Mouse (Mus musculus): ENCODE measurements at regions not wholly inside any gene's neighbourhood (a gene's known extent, or its start where the extent isn't known, plus 50 kb on each side); places are given as distances from the start of the nearest gene placed in this dataset.

- Histone ChIP-seq H3K9ac (replicated peaks) (no peak overlapping the region), H3K9me3 (replicated peaks) (no peaks in the 10 kb centered on the region), H3K27me3 (replicated peaks) (no peaks in the 10 kb centered on the region), H3K36me3 (no peaks in the 10 kb centered on the region), H3K4me1 (0 out of 2 replicates have a peak, but pooled peaks cover 4% of the 10 kb centered on the region), H3K4me3 (replicated peaks) (no peak overlapping the region), H3K4me2 (no peak overlapping the region), H3K27ac (replicated peaks) (no peak overlapping the region)
- whole genome bisulfite sequencing = 63% methylated on average over 5 of the region's 5 CpGs
- ATAC-seq (ENCODE audit: low FRiP score) = no peak
These were observed 292.7 kb upstream of the Zic4 start for GRCm38 (mm10) chr9:91069496-91069895.

GRCm38 (mm10) chr9:91073366-91074174 is 288.6 kb upstream of the Zic4 start:
- Histone ChIP-seq H3K27ac (replicated peaks) (no peak overlapping the region), H3K4me2 (no peak overlapping the region), H3K36me3 (no peaks in the 10 kb centered on the region), H3K9ac (replicated peaks) (no peak overlapping the region), H3K27me3 (replicated peaks) (no peaks in the 10 kb centered on the region), H3K4me3 (replicated peaks) (no peak overlapping the region), H3K4me1 (0 out of 2 replicates have a peak, but pooled peaks cover 4% of the 10 kb centered on the region), H3K9me3 (replicated peaks) (no peaks in the 10 kb centered on the region)
- ATAC-seq (ENCODE audit: low FRiP score) = peak; percentile 85
- WGBS = 53% methylated on average over 4 of the region's 4 CpGs

- no peak; the same call in 1 of the 2 replicates for ATAC-seq (ENCODE audit: low FRiP score)
- Histone ChIP-seq H3K9ac (replicated peaks) (no peak overlapping the region), H3K9me3 (replicated peaks) (no peaks in the 10 kb centered on the region), H3K4me2 (no peak overlapping the region), H3K36me3 (no peaks in the 10 kb centered on the region), H3K4me3 (replicated peaks) (no peak overlapping the region), H3K4me1 (0 out of 2 replicates have a peak, but pooled peaks cover 4% of the 10 kb centered on the region), H3K27ac (replicated peaks) (no peak overlapping the region), H3K27me3 (replicated peaks) (no peaks in the 10 kb centered on the region)
- 12% methylated on average over 5 of the region's 5 CpGs for WGBS
These were observed 288.1 kb upstream of the Zic4 start for GRCm38 (mm10) chr9:91074175-91074480.

DNA sequence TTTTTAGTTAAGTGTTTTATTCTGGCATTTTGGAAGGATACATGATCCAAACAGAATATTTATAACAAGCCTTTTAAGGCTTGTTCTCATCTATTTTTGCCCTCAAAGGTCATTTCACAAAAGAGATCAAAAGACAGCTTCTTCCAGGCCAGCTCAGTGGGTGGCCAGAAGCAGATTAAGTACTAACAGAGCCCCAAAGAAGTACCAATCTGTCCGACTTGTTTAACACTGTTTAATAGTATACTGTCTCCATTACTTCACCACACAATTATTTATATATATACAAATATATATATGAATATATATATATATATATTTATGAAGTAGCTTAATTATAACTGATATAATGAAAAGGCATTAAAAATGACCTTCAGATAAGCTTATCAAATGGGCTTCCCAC is 284.7 kb upstream of the Zic4 start:
- no peak for ATAC-seq (ENCODE audit: low FRiP score)
- H3K36me3 ChIP-seq = no peaks in the 10 kb centered on the region
- 0 out of 2 replicates have a peak, but pooled peaks cover 4% of the 10 kb centered on the region for H3K4me1 ChIP-seq
- WGBS = 33% methylated on average over 1 of the region's 1 CpGs
- no peak overlapping the region for H3K9ac ChIP-seq (replicated peaks)
- H3K27ac ChIP-seq (replicated peaks) = no peak overlapping the region
- H3K9me3 ChIP-seq (replicated peaks) = no peaks in the 10 kb centered on the region
- H3K4me3 ChIP-seq (replicated peaks) = no peak overlapping the region
- H3K4me2 ChIP-seq = no peak overlapping the region
- no peaks in the 10 kb centered on the region for H3K27me3 ChIP-seq (replicated peaks)

- no peak for ATAC-seq (ENCODE audit: low FRiP score)
- no peaks in the 10 kb centered on the region for H3K4me1 ChIP-seq
These were observed 278.4 kb upstream of the Zic4 start for GRCm38 (mm10) chr9:91083791-91084190.

DNA sequence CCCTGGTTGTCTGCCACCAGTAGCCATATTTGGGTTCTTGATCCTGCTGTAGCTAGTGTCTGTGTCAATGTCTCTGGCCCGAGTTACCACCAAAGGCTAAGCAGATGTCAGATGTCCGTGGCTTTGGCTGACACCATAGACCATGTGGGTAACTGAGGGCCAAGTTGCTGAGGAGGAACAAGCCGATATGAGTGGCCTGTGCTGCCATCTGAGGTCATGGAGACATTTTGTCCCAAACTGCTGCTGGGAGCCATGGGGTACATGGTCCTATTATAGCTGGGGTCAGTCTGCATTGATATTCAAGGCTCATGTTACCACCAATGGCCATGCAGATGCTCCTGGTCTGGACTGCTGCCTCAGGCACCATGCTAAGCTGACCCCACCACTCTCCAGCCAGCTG is 276.3 kb upstream of the Zic4 start:
- H3K4me2 ChIP-seq = no peak overlapping the region
- H3K27me3 ChIP-seq (replicated peaks) = no peaks in the 10 kb centered on the region
- no peak overlapping the region for H3K4me3 ChIP-seq (replicated peaks)
- no peak for ATAC-seq (ENCODE audit: low FRiP score)
- H3K9me3 ChIP-seq (replicated peaks) = no peaks in the 10 kb centered on the region
- H3K36me3 ChIP-seq = no peaks in the 10 kb centered on the region
- WGBS = 92% methylated on average over 3 of the region's 3 CpGs
- H3K9ac ChIP-seq (replicated peaks) = no peak overlapping the region
- no peaks in the 10 kb centered on the region for H3K4me1 ChIP-seq
- H3K27ac ChIP-seq (replicated peaks) = no peak overlapping the region

More at GRCm38 (mm10) chr9:91083791-91084190, 278.4 kb upstream of the Zic4 start:
- no peak overlapping the region for H3K4me3 ChIP-seq (replicated peaks)
- H3K9me3 ChIP-seq (replicated peaks) = no peaks in the 10 kb centered on the region
- no peaks in the 10 kb centered on the region for H3K36me3 ChIP-seq
- 42% methylated on average over 1 of the region's 1 CpGs for WGBS
- no peaks in the 10 kb centered on the region for H3K27me3 ChIP-seq (replicated peaks)
- H3K9ac ChIP-seq (replicated peaks) = no peak overlapping the region
- H3K4me2 ChIP-seq = no peak overlapping the region
- no peak overlapping the region for H3K27ac ChIP-seq (replicated peaks)

DNA sequence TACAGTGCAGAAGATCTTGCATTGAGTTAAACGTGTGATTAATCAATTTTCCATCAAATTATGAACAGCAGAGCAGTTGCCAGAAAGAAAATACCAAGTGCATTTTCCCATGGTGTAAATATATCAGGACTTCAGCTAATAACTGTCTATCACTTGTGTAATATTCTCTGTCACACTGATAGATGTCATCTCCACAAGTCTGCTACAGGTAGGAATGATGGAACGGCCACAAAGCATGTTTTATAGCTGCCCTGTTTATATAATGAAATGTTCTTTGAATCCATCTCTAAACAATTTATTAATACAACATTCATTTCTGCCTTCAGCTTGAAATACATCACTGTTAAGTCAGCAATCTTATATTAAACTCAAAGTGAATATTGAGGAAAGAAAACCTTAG is 272.9 kb upstream of the Zic4 start:
- no peak overlapping the region for H3K27ac ChIP-seq (replicated peaks)
- no peak overlapping the region for H3K4me2 ChIP-seq
- no peak overlapping the region for H3K9ac ChIP-seq (replicated peaks)
- H3K9me3 ChIP-seq (replicated peaks) = no peaks in the 10 kb centered on the region
- H3K4me3 ChIP-seq (replicated peaks) = no peak overlapping the region
- H3K4me1 ChIP-seq = no peaks in the 10 kb centered on the region
- ATAC-seq (ENCODE audit: low FRiP score) = no peak
- no peaks in the 10 kb centered on the region for H3K36me3 ChIP-seq
- no peaks in the 10 kb centered on the region for H3K27me3 ChIP-seq (replicated peaks)
- WGBS = 41% methylated on average over 2 of the region's 2 CpGs

- H3K27ac ChIP-seq (replicated peaks) = no peak overlapping the region
- no peak overlapping the region for H3K9ac ChIP-seq (replicated peaks)
- H3K27me3 ChIP-seq (replicated peaks) = no peaks in the 10 kb centered on the region
- no peaks in the 10 kb centered on the region for H3K36me3 ChIP-seq
- no peak overlapping the region for H3K4me2 ChIP-seq
- H3K4me3 ChIP-seq (replicated peaks) = no peak overlapping the region
- no peak for ATAC-seq (ENCODE audit: low FRiP score)
- no peaks in the 10 kb centered on the region for H3K4me1 ChIP-seq
- no peaks in the 10 kb centered on the region for H3K9me3 ChIP-seq (replicated peaks)
- 87% methylated on average over 1 of the region's 1 CpGs for WGBS
These were observed 270.7 kb upstream of the Zic4 start for GRCm38 (mm10) chr9:91091421-91092050.

- H3K9ac ChIP-seq (replicated peaks) = no peak overlapping the region
- 44% methylated on average over 1 of the region's 1 CpGs for WGBS
- no peak overlapping the region for H3K27ac ChIP-seq (replicated peaks)
- no peaks in the 10 kb centered on the region for H3K36me3 ChIP-seq
- no peak overlapping the region for H3K4me2 ChIP-seq
- ATAC-seq (ENCODE audit: low FRiP score) = no peak
- H3K9me3 ChIP-seq (replicated peaks) = no peaks in the 10 kb centered on the region
- H3K27me3 ChIP-seq (replicated peaks) = no peaks in the 10 kb centered on the region
- no peak overlapping the region for H3K4me3 ChIP-seq (replicated peaks)
- H3K4me1 ChIP-seq = no peaks in the 10 kb centered on the region
These were observed 260.4 kb upstream of the Zic4 start for GRCm38 (mm10) chr9:91101614-91102407.

DNA sequence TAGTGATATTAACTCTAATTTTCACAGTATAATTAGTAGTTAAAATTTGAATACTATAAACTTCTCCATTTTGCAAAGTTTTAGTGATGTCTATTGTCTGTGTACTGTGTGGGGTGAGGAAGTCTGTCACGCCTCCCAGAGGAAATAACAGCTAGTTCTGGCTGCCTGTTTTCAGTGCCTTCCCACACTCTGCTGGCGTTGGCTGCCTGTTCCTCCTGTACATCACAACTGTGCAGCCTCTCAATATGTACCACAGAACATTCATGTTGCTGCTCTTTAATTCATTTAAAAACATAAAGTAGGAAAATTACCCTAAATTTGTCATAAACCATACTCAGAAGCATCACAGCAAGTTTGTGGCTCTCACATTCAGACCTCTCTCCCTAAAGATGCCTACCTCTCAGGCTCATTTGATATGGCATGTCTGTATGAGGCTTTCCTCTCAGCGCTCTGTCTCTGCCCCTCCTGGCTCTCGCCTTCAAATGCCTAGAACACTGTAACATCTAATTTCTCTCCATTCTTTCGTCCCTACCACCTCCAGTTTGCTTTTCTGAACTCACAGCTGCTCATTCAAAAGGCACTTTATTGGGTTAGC is 239.7 kb upstream of the Zic4 start:
- Histone ChIP-seq H3K27me3 (replicated peaks) (no peaks in the 10 kb centered on the region), H3K9ac (replicated peaks) (no peak overlapping the region), H3K36me3 (no peaks in the 10 kb centered on the region), H3K4me3 (replicated peaks) (no peak overlapping the region), H3K9me3 (replicated peaks) (no peaks in the 10 kb centered on the region), H3K4me2 (no peak overlapping the region), H3K4me1 (no peaks in the 10 kb centered on the region), H3K27ac (replicated peaks) (no peak overlapping the region)
- no peak for ATAC-seq (ENCODE audit: low FRiP score)
- WGBS = 80% methylated on average over 5 of the region's 5 CpGs

DNA sequence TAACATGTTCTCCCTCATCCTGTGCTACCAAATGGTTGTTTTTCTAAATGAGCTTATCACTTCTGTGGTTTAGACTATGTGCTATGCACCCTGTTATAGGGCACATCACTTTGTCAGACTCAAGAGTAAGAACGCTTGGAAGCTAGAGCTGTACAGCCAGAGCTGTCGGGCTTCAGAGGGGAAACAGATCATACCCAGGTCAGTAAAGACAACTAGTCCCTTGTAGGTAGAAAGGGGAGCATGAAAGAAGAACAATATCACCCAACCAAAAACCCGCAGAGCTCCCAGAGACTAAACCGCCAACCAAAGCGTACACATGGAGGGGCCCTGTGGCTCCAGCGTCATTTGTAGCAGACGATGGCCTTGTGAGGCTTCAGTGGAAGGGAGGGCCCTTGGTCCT is 239.0 kb upstream of the Zic4 start:
- H3K27me3 ChIP-seq (replicated peaks) = no peaks in the 10 kb centered on the region
- no peak overlapping the region for H3K4me3 ChIP-seq (replicated peaks)
- H3K9ac ChIP-seq (replicated peaks) = no peak overlapping the region
- H3K4me2 ChIP-seq = no peak overlapping the region
- no peaks in the 10 kb centered on the region for H3K36me3 ChIP-seq
- ATAC-seq (ENCODE audit: low FRiP score) = no peak
- no peaks in the 10 kb centered on the region for H3K9me3 ChIP-seq (replicated peaks)
- WGBS = 89% methylated on average over 7 of the region's 7 CpGs
- H3K4me1 ChIP-seq = no peaks in the 10 kb centered on the region
- no peak overlapping the region for H3K27ac ChIP-seq (replicated peaks)
